Mouse (Mus musculus) heart, adult 18-20 months (tissue): ENCODE data around the gene Bcl2l13. TPM values are rescaled to one million over a fixed set of nuclear protein-coding genes. Genes with fewer than 3 reads are reported as not detected.

Experiments
- DNase-seq, 2 experiments: peaks; one replicate each; pipeline ENCODE4 v3.0.0; 2021 to 2022; ENCODE audit warnings: mixed read lengths in 1 of 2
- microRNA-seq, 2 experiments: library from miRNA; unstranded; fragments of <30 nt; microRNA quantifications; one replicate each; pipeline ENCODE4 v1.2.0; 2022
- total RNA-seq, 2 experiments: library from RNA; stranded (reverse); gene quantifications; 2 replicates each; pipeline ENCODE4 v1.2.3; 2021

Bcl2l13 gene
- total RNA-seq, 2 experiments from 2014 or later: 78.0 to 86.7 TPM

DNA sequence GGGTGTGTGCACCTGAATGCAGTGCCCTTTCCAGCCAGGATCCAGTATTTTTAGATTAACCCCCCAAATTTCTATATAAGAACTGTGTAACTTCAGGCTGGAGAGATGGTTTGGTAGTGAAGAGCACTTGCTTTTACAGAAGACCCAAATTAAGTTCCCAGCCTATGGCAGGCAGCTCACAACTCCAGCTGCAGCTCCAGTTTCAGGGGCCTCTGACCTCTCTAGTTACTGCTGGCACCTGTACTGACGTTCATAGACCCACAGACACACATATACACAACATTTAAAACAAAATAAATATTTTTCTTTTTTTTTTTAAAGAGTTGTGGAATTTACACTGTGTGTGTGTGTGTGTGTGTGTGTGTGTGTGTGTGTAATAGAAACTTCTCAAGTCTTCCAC, 93.4 kb downstream of the Bcl2l13 start:
- DNase-seq: no peak

DNA sequence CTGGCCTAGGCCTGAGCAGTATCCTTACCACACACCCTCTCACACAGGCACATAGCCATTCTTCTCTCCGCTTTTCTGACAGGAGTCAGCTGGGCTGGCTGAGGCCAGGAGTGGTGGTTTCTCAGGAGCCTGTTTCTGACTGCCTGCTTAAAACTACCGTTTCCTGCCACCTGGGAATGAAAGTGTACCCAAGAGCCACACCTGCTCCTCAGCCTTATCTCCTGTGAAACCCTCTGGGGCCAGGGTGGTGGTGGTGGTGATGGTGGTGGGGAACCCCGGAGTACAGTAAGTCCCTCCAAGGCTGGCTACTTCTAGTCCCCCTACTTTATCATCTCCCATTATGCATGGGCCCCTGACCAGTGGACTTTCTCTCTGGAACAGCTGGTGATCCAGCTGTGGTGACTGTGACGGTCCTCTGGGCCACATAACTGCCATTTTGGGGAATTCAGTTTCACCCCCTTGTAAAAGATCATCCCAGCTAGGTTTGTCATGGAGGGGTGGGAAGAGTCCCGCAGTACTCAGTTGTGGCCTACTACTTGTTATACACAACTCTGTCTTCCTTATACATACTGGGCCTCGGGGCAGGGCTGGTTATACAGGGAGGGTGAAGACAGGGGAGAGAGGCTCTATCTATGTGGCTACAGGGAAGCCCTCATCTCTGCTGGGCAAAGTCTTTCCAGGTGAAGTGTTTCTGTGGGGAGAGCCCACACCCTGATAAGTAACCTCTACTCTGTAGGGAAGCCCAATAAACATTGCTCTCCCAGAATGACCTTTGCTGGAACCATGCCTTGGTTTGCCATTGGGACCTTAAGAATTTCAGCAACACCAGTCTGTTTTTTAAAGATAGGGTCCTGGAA, 94.7 kb downstream of the Bcl2l13 start:
- no peak for DNase-seq

DNA sequence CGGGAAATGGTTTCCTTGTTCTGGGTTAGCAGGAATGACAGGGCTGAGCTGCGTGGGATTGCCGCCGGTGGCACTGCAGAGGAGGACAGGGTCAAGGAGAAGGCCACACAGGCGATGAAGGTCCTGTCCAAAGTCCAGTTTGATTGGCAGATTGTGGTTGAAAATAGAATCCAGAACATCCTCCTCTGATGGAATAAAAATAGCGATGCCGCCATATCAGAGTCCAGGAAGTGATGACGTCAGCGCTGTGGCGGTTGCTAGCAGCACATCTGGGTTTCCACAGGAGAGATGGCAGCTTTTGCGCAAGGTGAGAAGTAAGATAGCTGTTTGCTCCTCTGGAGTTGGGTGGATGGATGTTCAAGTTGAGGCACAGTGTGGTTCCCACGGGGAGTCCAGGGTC, 96.6 kb downstream of the Bcl2l13 start:
- peak; percentile 38 to 50 for DNase-seq

DNA sequence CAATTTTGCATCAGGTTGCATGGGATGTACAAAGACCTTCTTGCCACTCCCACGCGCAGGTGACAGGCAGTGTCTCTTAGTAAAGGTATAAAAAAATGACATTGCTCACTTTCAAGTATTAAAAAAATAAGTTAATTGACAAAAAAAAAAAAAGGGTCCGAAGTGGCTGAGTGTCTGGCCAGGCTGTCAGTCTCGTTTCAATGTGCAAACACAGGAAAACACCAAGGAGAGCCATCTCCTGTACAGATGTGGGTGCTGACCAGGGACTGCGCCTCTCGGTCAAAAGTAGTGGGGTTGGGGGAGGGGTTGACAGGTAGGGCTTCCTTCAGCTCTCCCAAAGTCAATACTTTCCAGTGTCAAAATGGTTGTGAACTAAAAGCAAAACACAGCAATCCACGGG, 97.7 kb downstream of the Bcl2l13 start:
- DNase-seq: no peak

DNA sequence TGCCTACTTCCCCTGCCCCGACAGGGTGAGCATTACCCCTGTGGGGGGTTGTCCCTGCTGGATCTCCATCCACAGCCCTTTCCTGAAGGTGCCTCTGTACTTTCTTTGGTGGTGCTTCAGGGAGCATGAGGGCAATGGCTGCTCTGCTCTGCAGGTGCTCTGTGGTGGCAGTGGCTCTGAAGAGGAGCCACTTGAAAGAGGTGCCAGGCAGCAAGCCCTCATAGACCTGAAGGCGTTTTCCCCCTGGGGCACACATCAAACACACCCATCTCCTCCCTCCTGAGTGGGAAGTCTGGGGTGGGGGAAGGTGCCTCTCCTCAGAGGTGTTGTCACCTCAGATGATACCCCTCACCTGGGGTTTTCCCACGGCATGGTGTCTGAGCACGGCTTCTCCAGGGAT, 98.2 kb downstream of the Bcl2l13 start:
- DNase-seq: no peak

DNA sequence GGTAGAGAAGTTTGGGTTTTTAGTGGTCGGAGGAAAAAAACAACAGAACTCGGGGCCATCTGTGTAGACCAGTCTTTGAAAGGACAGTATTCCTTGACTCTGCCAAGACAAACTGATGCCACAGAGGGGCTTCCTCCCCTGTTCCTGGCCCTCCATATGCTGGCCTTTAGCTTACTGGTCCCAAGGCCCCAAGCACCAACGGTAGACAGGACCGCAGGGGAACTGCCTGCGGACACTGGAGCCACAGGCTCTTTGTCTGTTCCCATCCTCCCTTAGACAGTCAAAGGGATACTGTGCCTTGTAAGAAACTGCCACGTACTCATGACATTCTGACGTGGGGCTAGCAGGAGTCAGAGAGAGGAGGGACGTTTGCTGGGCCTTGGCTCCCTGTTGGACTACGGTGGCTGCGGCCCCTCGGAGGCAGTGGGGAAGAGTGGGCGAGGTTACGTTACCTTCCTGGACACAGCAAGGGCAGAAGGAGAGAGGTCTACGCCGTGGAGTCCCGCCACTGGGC, 101.1 kb downstream of the Bcl2l13 start:
- no peak for DNase-seq

DNA sequence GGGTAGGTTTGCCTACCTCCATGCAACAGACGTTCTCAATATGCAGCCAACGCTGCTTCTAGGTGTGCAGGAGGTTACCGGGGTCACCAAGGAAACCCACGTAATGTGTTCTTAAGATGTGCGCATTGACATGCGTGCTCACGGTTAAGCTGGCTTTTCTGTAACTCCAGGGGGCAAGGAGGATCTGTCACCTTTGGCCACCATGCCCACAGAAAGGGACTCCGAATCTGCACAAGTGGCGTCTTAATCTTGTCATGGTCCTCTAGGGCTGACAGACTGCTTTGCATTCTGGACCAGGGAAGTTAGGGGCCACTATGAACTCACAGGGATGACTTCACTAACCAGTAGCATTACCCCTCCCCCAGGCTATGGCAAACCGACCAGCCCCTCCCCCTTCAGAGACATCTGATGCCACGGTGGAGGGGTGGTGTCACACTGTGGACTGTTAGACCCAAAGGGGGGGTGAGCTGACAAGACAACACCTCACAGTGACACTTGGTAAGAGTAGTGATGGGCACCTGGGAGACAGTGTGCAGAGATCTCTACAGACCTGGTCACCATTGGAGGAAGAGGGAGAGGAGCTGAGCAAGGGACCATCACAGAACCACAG, 102.1 kb downstream of the Bcl2l13 start:
- no peak for DNase-seq

DNA sequence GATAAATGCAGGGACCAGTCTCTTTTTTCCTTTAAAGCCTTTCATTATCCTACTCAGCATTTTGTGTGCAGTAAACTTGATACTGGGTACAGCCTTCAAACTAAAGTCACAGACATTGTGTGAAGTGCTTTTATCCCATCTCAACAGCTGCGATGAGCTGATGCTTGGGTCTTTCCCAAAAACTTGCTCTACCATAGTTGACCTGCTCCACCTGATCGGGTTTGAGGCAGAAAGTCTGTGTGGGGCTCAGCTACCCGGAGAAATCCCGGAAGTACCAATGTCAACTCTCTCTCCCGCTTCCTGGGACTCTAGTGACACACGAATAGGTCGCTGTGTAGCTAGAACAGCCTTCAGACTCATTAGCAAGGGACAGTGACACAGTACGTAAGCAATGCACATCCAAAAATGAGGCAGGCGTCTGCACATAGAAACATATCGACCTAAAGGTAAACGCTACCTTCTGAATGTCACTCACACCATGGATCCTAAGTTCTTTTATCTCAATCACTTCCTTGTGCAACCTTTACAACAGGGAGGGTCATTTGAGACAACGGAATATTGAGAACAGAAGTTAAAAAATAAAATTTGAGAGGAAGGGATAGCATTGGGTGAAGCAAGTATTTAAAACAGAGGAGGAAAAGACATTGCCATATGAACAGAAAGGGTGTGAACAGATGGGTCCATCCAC, 102.9 kb downstream of the Bcl2l13 start:
- DNase-seq: no peak

DNA sequence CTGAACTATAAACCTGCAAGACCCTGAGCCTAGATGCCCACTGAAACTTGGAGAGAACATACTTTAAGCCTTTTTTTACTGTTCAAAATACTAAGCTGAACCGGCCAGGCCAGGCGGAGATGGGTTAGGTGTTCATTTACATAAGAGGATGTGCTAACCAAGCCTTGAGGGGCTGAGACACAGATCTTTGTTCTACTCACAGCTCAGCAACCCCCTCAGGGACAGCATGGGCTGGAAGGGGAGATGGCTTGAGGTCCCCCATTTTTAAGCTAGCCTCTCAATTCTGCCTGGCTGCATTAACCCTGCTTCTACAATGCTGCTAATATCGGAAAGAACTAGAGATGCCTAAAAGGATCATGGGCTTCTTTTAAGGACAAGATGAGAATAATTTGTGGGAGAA, 103.8 kb downstream of the Bcl2l13 start:
- DNase-seq: no peak

DNA sequence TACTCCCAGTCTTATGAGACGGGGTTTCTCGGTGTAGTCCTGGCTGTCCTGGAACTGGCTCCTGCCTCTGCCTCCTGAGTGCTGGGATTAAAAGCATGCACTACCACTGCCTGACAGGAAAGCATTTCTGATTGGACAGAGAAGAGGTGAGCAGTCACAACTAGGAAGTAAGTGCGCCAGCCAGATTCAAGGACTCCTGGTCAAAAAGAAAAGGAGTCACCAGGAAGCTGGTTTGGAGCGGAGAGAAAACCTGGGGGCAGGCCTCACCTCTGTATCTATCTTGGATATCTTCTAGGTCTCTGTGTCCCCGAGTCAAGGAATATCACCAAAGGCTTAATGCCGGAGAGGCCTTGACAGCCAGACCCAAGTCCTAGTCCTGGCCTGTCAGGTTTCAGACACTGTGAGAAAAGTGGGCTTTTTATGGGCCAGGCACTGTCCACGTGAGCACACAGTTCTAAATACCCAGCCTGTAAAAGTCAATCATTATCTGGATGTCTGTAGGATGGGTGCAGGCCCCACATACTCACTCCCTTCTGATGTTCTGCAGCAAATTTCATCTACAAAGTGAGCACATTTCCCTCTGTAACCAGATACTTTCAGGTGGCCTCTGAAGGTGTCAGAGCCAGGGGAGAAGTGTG, 104.6 kb downstream of the Bcl2l13 start:
- DNase-seq: no peak

DNA sequence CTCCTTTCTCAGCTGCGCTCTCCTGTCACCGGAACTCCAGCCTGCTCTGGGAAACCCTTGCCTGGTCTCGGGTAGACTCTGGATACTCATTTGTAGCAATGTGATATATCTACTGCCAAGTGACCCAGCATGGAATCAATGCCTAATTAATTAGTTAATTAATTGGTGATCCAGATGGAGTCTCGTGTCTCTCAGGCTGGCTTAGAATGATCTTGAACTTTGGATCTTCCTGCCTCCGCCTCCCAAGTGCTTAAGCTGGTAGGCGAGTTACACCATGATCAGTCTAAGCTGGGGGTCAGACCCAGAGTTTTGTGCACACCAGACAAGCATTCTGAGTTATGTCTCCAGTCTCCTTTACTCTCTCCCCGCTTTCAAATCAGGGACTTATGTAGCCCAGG, 105.1 kb downstream of the Bcl2l13 start:
- no peak for DNase-seq

DNA sequence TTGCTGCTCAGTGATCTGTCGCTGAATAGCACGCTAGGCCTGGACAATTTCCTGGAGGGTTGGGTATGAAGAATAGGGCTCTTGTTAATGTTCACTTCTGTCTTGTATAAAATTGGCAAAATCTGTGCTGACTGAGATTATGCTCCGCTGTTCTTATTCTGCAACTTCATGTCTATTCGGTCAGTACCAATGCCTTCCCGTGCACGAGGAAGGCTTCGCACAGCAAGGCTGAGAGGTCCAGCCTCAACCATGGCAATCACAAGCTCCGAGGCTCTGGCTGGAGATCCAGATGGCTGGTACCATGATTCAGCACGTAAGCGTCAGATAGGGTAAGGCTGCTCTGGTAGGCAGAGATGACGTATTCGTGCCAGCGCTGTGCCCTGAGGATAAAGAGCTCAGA, 105.6 kb downstream of the Bcl2l13 start:
- DNase-seq: no peak

Small RNA genes lying within 50 kb of the gene (microRNA-seq; reads per million reads assigned to microRNA genes)
- 0 reads per million in 2 experiments for gene Gm25193

Other genes starting within 250 kb of the Bcl2l13 start
- gene Cecr2, start 169.8 kb upstream of the Bcl2l13 start, total RNA-seq: 10 to 100 TPM in 1 of 2 experiments, 1 to 10 TPM in 1; 9.8 to 12.5 TPM
- gene Slc25a18, start 62.6 kb upstream of the Bcl2l13 start, total RNA-seq: under 1 TPM in 1 of 2 experiments, not detected in 1; 0.21 TPM
- 100 to 1,000 TPM; 168 to 174 TPM for gene Atp6v1e1, start 13.4 kb upstream of the Bcl2l13 start, total RNA-seq
- 1 to 10 TPM in 1 of 2 experiments, under 1 TPM in 1; 0.97 to 1.3 TPM for gene Bid, start 80.6 kb downstream of the Bcl2l13 start, total RNA-seq